Mouse (Mus musculus): ENCODE results near the gene Atad3a. TPM values are rescaled to one million over a fixed set of nuclear protein-coding genes. Genes with fewer than 3 reads are reported as not detected.

The Atad3a gene
- polyA plus RNA-seq, 1 experiment from 2014 or later, result 91.0 TPM

GRCm38 (mm10) chr4:155785819-155786218, 24.9 kb upstream of the Atad3a start, which contains the start of gene Tmem88b:
TSS of gene Tmem88b (minus strand) at chr4:155785874.
- Histone ChIP-seq H3K4me3 (peak within 1 kb of the TSS; percentile 81), H3K27me3 (no peaks in the 10 kb centered on the region), H3K9ac (replicated peaks) (peak within 1 kb of the TSS; percentile 94; the same call in 1 of the 2 replicates), H3K4me2 (replicated peaks) (peak within 1 kb of the TSS; percentile 89), H3K9me3 (no peaks in the 10 kb centered on the region), H3K27ac (replicated peaks) (no peak within 1 kb of the TSS), H3K36me3 (no peaks in the 10 kb centered on the region), H3K4me1 (peaks cover 15% of the 10 kb centered on the region)
- no peak for ATAC-seq (replicated peaks)
- 56% methylated on average over 5 of the region's 5 CpGs for WGBS

GRCm38 (mm10) chr4:155785246-155785645, 24.4 kb upstream of the Atad3a start:
- peaks cover 15% of the 10 kb centered on the region for H3K4me1 ChIP-seq
- H3K36me3 ChIP-seq, result no peaks in the 10 kb centered on the region
- no peaks in the 10 kb centered on the region for H3K27me3 ChIP-seq
- H3K27ac ChIP-seq (replicated peaks), result no peak overlapping the region
- H3K9ac ChIP-seq (replicated peaks), result no peak overlapping the region
- 83% methylated on average over 10 of the region's 10 CpGs for WGBS
- 0 out of 2 replicates have a peak overlapping the region, but pooled peaks have one; percentile 4 for H3K4me3 ChIP-seq
- H3K9me3 ChIP-seq, result no peaks in the 10 kb centered on the region
- H3K4me2 ChIP-seq (replicated peaks), result no peak overlapping the region
- no peak for ATAC-seq (replicated peaks)

- Histone ChIP-seq H3K9me3 (no peaks in the 10 kb centered on the region), H3K27ac (replicated peaks) (peak overlapping the region; percentile 90), H3K9ac (replicated peaks) (peak overlapping the region; percentile 94), H3K36me3 (no peaks in the 10 kb centered on the region), H3K27me3 (no peaks in the 10 kb centered on the region), H3K4me2 (replicated peaks) (peak overlapping the region; percentile 89), H3K4me3 (peak overlapping the region; percentile 81), H3K4me1 (peaks cover 15% of the 10 kb centered on the region)
- under 1% methylated on average over 52 of the region's 52 CpGs for WGBS
- ATAC-seq (replicated peaks), result peak; percentile 90
Measured at GRCm38 (mm10) chr4:155784081-155784701, 23.3 kb upstream of the Atad3a start.

- 0 out of 2 replicates have a peak, but pooled peaks have one; percentile 11 for ATAC-seq (replicated peaks)
- Histone ChIP-seq H3K4me1 (peaks cover 15% of the 10 kb centered on the region), H3K4me3 (peak overlapping the region; percentile 81), H3K9me3 (no peaks in the 10 kb centered on the region), H3K36me3 (no peaks in the 10 kb centered on the region), H3K9ac (replicated peaks) (peak overlapping the region; percentile 94), H3K4me2 (replicated peaks) (peak overlapping the region; percentile 89), H3K27me3 (no peaks in the 10 kb centered on the region), H3K27ac (replicated peaks) (peak overlapping the region; percentile 90)
- WGBS, result 42% methylated on average over 16 of the region's 16 CpGs
Measured at GRCm38 (mm10) chr4:155783486-155784080, 22.7 kb upstream of the Atad3a start.

- Histone ChIP-seq H3K27me3 (no peaks in the 10 kb centered on the region), H3K36me3 (no peaks in the 10 kb centered on the region), H3K9ac (replicated peaks) (no peak overlapping the region), H3K4me3 (no peak overlapping the region), H3K4me1 (peaks cover 15% of the 10 kb centered on the region), H3K4me2 (replicated peaks) (no peak overlapping the region), H3K9me3 (no peaks in the 10 kb centered on the region), H3K27ac (replicated peaks) (no peak overlapping the region)
- 39% methylated on average over 6 of the region's 6 CpGs for WGBS
- no peak for ATAC-seq (replicated peaks)
Measured at GRCm38 (mm10) chr4:155780895-155781294, 20.0 kb upstream of the Atad3a start.

GRCm38 (mm10) chr4:155779498-155779897, 18.6 kb upstream of the Atad3a start:
- Histone ChIP-seq H3K4me2 (replicated peaks) (no peak overlapping the region), H3K27me3 (no peaks in the 10 kb centered on the region), H3K9me3 (no peaks in the 10 kb centered on the region), H3K36me3 (no peaks in the 10 kb centered on the region), H3K4me1 (peaks cover 22% of the 10 kb centered on the region), H3K9ac (replicated peaks) (no peak overlapping the region), H3K27ac (replicated peaks) (no peak overlapping the region), H3K4me3 (no peak overlapping the region)
- ATAC-seq (replicated peaks), result no peak
- WGBS, result 85% methylated on average over 4 of the region's 4 CpGs

- Histone ChIP-seq H3K27me3 (0 out of 2 replicates have a peak, but pooled peaks cover 4% of the 10 kb centered on the region), H3K9ac (replicated peaks) (no peak overlapping the region), H3K4me3 (no peak overlapping the region), H3K9me3 (no peaks in the 10 kb centered on the region), H3K4me2 (replicated peaks) (no peak overlapping the region), H3K4me1 (peaks cover 23% of the 10 kb centered on the region), H3K36me3 (no peaks in the 10 kb centered on the region), H3K27ac (replicated peaks) (no peak overlapping the region)
- no peak for ATAC-seq (replicated peaks)
- 87% methylated on average over 2 of the region's 2 CpGs for WGBS
Measured at GRCm38 (mm10) chr4:155777816-155778215, 16.9 kb upstream of the Atad3a start.

- no peak for ATAC-seq (replicated peaks)
- Histone ChIP-seq H3K27ac (replicated peaks) (no peak overlapping the region), H3K4me3 (no peak overlapping the region), H3K9me3 (no peaks in the 10 kb centered on the region), H3K27me3 (0 out of 2 replicates have a peak, but pooled peaks cover 6% of the 10 kb centered on the region), H3K4me1 (peaks cover 23% of the 10 kb centered on the region), H3K36me3 (no peaks in the 10 kb centered on the region), H3K9ac (replicated peaks) (no peak overlapping the region), H3K4me2 (replicated peaks) (no peak overlapping the region)
- WGBS, result 63% methylated on average over 2 of the region's 2 CpGs
Measured at GRCm38 (mm10) chr4:155776704-155777335, 15.9 kb upstream of the Atad3a start.

GRCm38 (mm10) chr4:155775855-155776254, 15.0 kb upstream of the Atad3a start:
- H3K9me3 ChIP-seq, result no peaks in the 10 kb centered on the region
- WGBS, result 62% methylated on average over 3 of the region's 3 CpGs
- H3K9ac ChIP-seq (replicated peaks), result no peak overlapping the region
- no peak overlapping the region for H3K27ac ChIP-seq (replicated peaks)
- H3K4me2 ChIP-seq (replicated peaks), result no peak overlapping the region
- ATAC-seq (replicated peaks), result no peak
- H3K4me1 ChIP-seq, result peaks cover 23% of the 10 kb centered on the region
- 0 out of 2 replicates have a peak, but pooled peaks cover 8% of the 10 kb centered on the region for H3K27me3 ChIP-seq
- H3K36me3 ChIP-seq, result no peaks in the 10 kb centered on the region
- H3K4me3 ChIP-seq, result no peak overlapping the region

- WGBS, result 47% methylated on average over 9 of the region's 9 CpGs
- H3K9ac ChIP-seq (replicated peaks), result peak overlapping the region; percentile 53
- H3K4me1 ChIP-seq, result peaks cover 28% of the 10 kb centered on the region
- no peaks in the 10 kb centered on the region for H3K9me3 ChIP-seq
- no peaks in the 10 kb centered on the region for H3K36me3 ChIP-seq
- no peak for ATAC-seq (replicated peaks)
- peak overlapping the region; percentile 46 for H3K4me3 ChIP-seq
- no peak overlapping the region; the same call in 1 of the 2 replicates for H3K27ac ChIP-seq (replicated peaks)
- peak overlapping the region; percentile 66 for H3K4me2 ChIP-seq (replicated peaks)
- 0 out of 2 replicates have a peak, but pooled peaks cover 8% of the 10 kb centered on the region for H3K27me3 ChIP-seq
Measured at GRCm38 (mm10) chr4:155774971-155775740, 14.3 kb upstream of the Atad3a start.

GRCm38 (mm10) chr4:155774280-155774754, 13.4 kb upstream of the Atad3a start, which contains the start of gene Vwa1:
TSS of gene Vwa1 (minus strand) at chr4:155774698.
- H3K27me3 ChIP-seq, result 0 out of 2 replicates have a peak, but pooled peaks cover 8% of the 10 kb centered on the region
- peak; percentile 71 for ATAC-seq (replicated peaks)
- H3K9me3 ChIP-seq, result no peaks in the 10 kb centered on the region
- peaks cover 36% of the 10 kb centered on the region for H3K4me1 ChIP-seq
- H3K27ac ChIP-seq (replicated peaks), result peak within 1 kb of the TSS; percentile 36; the same call in 1 of the 2 replicates
- H3K9ac ChIP-seq (replicated peaks), result peak within 1 kb of the TSS; percentile 53
- H3K4me2 ChIP-seq (replicated peaks), result peak within 1 kb of the TSS; percentile 66
- WGBS, result 1% methylated on average over 35 of the region's 35 CpGs
- H3K4me3 ChIP-seq, result peak within 1 kb of the TSS; percentile 46
- no peaks in the 10 kb centered on the region for H3K36me3 ChIP-seq

Measured in forebrain, embryonic 15.5 days (tissue).